Mouse (Mus musculus) stomach, postnatal 0 days (tissue): ENCODE measurements around the gene Cadm1.

Source experiments
- CTCF ChIP-seq: IDR thresholded peaks from 2 replicates; pipeline ENCODE4 v1.5.1; 2016; ENCODE audit warnings: antibody characterized with exemption, low read depth, mild to moderate bottlenecking, moderate library complexity
- EP300 ChIP-seq: optimal IDR thresholded peaks from 2 replicates; pipeline ENCODE3; 2016; ENCODE audit warnings: antibody characterized with exemption

GRCm38 (mm10) chr9:47803531-47804105, 273.6 kb downstream of the Cadm1 start:
- TF ChIP-seq CTCF (no peak), EP300 (no peak)
